Mouse (Mus musculus) midbrain, postnatal 0 days (tissue): ENCODE data around the gene Gm30083. TPM values are rescaled to one million over a fixed set of nuclear protein-coding genes. Genes with fewer than 3 reads are reported as not detected.

Experiments used
- ATAC-seq: fragments of 200-750 bp; cut with Nextera tagmentation; 2 replicates; pipeline ENCODE4 v1.8.0; 2017; ENCODE audit warnings: moderate number of reproducible peaks, mild to moderate bottlenecking, moderate TSS enrichment, moderate library complexity; ENCODE audit not compliant: low FRiP score
- DNase-seq: peaks from one replicate; pipeline ENCODE4 v3.0.0-alpha.2; 2015; ENCODE audit warnings: low spot score
- H3K27ac ChIP-seq: fragments of 300-500 bp; sonication (generic); 2 replicates; pipeline ENCODE4 v1.5.1; 2014; ENCODE audit warnings: low read depth, mild to moderate bottlenecking, low read length, mixed read lengths
- H3K27me3 ChIP-seq: fragments of 300-500 bp; sonication (generic); 2 replicates; pipeline ENCODE4 v1.6.1; 2014; ENCODE audit warnings: low read length, control low read depth, mixed read lengths; ENCODE audit not compliant: insufficient read depth
- H3K36me3 ChIP-seq: fragments of 300-500 bp; sonication (generic); 2 replicates; pipeline ENCODE4 v1.6.1; 2014; ENCODE audit warnings: low read length, control low read depth, mixed read lengths; ENCODE audit not compliant: insufficient read depth
- H3K4me1 ChIP-seq: fragments of 300-500 bp; sonication (generic); 2 replicates; pipeline ENCODE4 v1.6.1; 2014; ENCODE audit warnings: mild to moderate bottlenecking, control low read depth, antibody characterized with exemption, low read length, mixed read lengths; ENCODE audit not compliant: insufficient read depth
- H3K4me2 ChIP-seq: fragments of 300-500 bp; sonication (generic); 2 replicates; pipeline ENCODE4 v1.6.1; 2014; ENCODE audit warnings: low read depth, mild to moderate bottlenecking, low read length, mixed read lengths; ENCODE audit not compliant: poor library complexity, severe bottlenecking
- H3K4me3 ChIP-seq: fragments of 300-500 bp; sonication (generic); 2 replicates; pipeline ENCODE4 v1.5.1; 2014; ENCODE audit warnings: low read depth, mild to moderate bottlenecking, low read length, moderate library complexity
- H3K9ac ChIP-seq: fragments of 300-500 bp; sonication (generic); replicated peaks from 2 replicates; pipeline ENCODE4 v1.6.1; 2014; ENCODE audit warnings: mild to moderate bottlenecking, low read length, moderate library complexity, mixed read lengths; ENCODE audit not compliant: poor library complexity, severe bottlenecking
- H3K9me3 ChIP-seq: fragments of 300-500 bp; sonication (generic); 2 replicates; pipeline ENCODE4 v1.6.1; 2016; ENCODE audit warnings: low read length, control low read depth
- CTCF ChIP-seq: IDR thresholded peaks from 2 replicates; pipeline ENCODE4 v1.5.1; 2016; ENCODE audit warnings: antibody characterized with exemption, mild to moderate bottlenecking
- WGBS: fragments of 180-500 bp; shearing (Covaris S2); extraction: QIAGEN DNeasy Blood & Tissue Kit; methylation state at CpG from one replicate; pipeline ENCODE4 v1.1.7; 2014; 5-methylcytosine and 5-hydroxymethylcytosine counted together
- polyA plus RNA-seq: library from polyadenylated mRNA; unstranded; fragments of >200 nt; fragmentation: Nextera tagmentation; extraction: Ambion mirVana; gene quantifications from 2 replicates; pipeline ENCODE4 v1.2.1, GENCODE M21; 2015
- total RNA-seq: library from RNA; depleted of rRNA; stranded (reverse); fragments of >200 nt; gene quantifications from 2 replicates; pipeline ENCODE4 v1.2.3, GENCODE M21; 2014

Gene Gm30083
- total and polyA plus RNA-seq, 2 experiments from 2014 or later, result not detected

- Histone ChIP-seq H3K4me3 (no peak overlapping the region), H3K27me3 (no peaks in the 10 kb centered on the region), H3K9ac (no peak overlapping the region), H3K9me3 (no peaks in the 10 kb centered on the region), H3K27ac (no peak overlapping the region), H3K36me3 (no peaks in the 10 kb centered on the region), H3K4me1 (no peaks in the 10 kb centered on the region), H3K4me2 (no peak overlapping the region)
- 76% methylated on average over 6 of the region's 6 CpGs for WGBS
- no peak for ATAC-seq
- DNase-seq, result no peak
- TF ChIP-seq CTCF, result peak; percentile 27; the same call in 1 of the 2 replicates
Measured at GRCm38 (mm10) chr14:33997427-33997826, 17.6 kb downstream of the Gm30083 start.

GRCm38 (mm10) chr14:33993521-33994289, 21.3 kb downstream of the Gm30083 start:
- DNase-seq, result no peak
- Histone ChIP-seq H3K4me2 (no peak overlapping the region), H3K9ac (no peak overlapping the region), H3K27me3 (no peaks in the 10 kb centered on the region), H3K9me3 (no peaks in the 10 kb centered on the region), H3K27ac (no peak overlapping the region), H3K4me1 (no peaks in the 10 kb centered on the region), H3K36me3 (no peaks in the 10 kb centered on the region), H3K4me3 (no peak overlapping the region)
- WGBS, result 89% methylated on average over 6 of the region's 6 CpGs
- TF ChIP-seq CTCF, result no peak
- no peak for ATAC-seq

GRCm38 (mm10) chr14:33993051-33993450, 21.9 kb downstream of the Gm30083 start:
- WGBS, result 93% methylated on average over 9 of the region's 9 CpGs
- DNase-seq (no peak), ATAC-seq (no peak)
- Histone ChIP-seq H3K27me3 (no peaks in the 10 kb centered on the region), H3K4me2 (no peak overlapping the region), H3K4me1 (no peaks in the 10 kb centered on the region), H3K36me3 (no peaks in the 10 kb centered on the region), H3K27ac (no peak overlapping the region), H3K9ac (no peak overlapping the region), H3K4me3 (no peak overlapping the region), H3K9me3 (no peaks in the 10 kb centered on the region)
- TF ChIP-seq CTCF, result no peak

GRCm38 (mm10) chr14:33991971-33992370, 23.0 kb downstream of the Gm30083 start:
- no peak for TF ChIP-seq CTCF
- Histone ChIP-seq H3K9me3 (no peaks in the 10 kb centered on the region), H3K27ac (no peak overlapping the region), H3K4me1 (no peaks in the 10 kb centered on the region), H3K27me3 (no peaks in the 10 kb centered on the region), H3K9ac (no peak overlapping the region), H3K4me2 (no peak overlapping the region), H3K4me3 (no peak overlapping the region), H3K36me3 (no peaks in the 10 kb centered on the region)
- 78% methylated on average over 4 of the region's 4 CpGs for WGBS
- DNase-seq (no peak), ATAC-seq (no peak)

GRCm38 (mm10) chr14:33989201-33989600, 25.8 kb downstream of the Gm30083 start:
- Histone ChIP-seq H3K4me2 (no peak overlapping the region), H3K27ac (no peak overlapping the region), H3K4me1 (no peaks in the 10 kb centered on the region), H3K27me3 (no peaks in the 10 kb centered on the region), H3K4me3 (no peak overlapping the region), H3K9ac (no peak overlapping the region), H3K36me3 (no peaks in the 10 kb centered on the region), H3K9me3 (no peaks in the 10 kb centered on the region)
- ATAC-seq (no peak), DNase-seq (no peak)
- TF ChIP-seq CTCF, result no peak
- 51% methylated on average over 3 of the region's 3 CpGs for WGBS

DNA sequence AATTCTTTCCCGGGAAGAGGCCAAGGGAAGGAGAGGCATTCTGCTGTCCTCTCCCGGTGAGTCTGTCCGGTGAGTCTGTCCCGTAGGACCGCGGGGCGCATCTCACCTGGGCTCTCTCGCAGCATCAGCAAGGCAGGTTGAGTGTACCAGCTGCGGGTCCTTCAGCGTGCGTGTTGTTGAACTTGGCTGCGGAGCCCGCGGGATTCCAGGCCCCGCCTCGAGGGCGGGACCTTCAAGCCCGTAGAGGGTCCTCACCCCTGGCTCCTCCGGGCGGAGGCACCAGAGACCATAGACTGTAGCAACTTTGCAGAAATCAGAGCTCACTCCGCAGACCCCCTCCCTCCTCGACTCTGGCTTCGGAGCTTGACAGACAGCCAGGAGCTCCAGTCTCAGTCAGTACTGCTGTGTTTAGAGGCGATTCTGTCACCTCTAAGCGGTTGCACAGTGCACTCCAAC, 36.4 kb downstream of the Gm30083 start, which contains the start of gene Zfp488:
Zfp488 (minus strand) TSS at position 161 of the 456 bp plus-strand sequence.
- H3K27me3 ChIP-seq, result no peaks in the 10 kb centered on the region
- peak within 1 kb of the TSS; percentile 44 for H3K9ac ChIP-seq
- ATAC-seq, result peak; percentile 66; the same call in 1 of the 2 replicates
- peak within 1 kb of the TSS; percentile 55 for H3K4me2 ChIP-seq
- H3K36me3 ChIP-seq, result no peaks in the 10 kb centered on the region
- H3K27ac ChIP-seq, result no peak within 1 kb of the TSS
- H3K4me1 ChIP-seq, result no peaks in the 10 kb centered on the region
- H3K9me3 ChIP-seq, result no peaks in the 10 kb centered on the region
- H3K4me3 ChIP-seq, result peak within 1 kb of the TSS; percentile 35
- TF ChIP-seq CTCF, result no peak
- peak; percentile 55 for DNase-seq
- 1% methylated on average over 25 of the region's 25 CpGs for WGBS
